Mouse (Mus musculus): ENCODE results near the gene Rhbdl2.

Gene Rhbdl2

DNA sequence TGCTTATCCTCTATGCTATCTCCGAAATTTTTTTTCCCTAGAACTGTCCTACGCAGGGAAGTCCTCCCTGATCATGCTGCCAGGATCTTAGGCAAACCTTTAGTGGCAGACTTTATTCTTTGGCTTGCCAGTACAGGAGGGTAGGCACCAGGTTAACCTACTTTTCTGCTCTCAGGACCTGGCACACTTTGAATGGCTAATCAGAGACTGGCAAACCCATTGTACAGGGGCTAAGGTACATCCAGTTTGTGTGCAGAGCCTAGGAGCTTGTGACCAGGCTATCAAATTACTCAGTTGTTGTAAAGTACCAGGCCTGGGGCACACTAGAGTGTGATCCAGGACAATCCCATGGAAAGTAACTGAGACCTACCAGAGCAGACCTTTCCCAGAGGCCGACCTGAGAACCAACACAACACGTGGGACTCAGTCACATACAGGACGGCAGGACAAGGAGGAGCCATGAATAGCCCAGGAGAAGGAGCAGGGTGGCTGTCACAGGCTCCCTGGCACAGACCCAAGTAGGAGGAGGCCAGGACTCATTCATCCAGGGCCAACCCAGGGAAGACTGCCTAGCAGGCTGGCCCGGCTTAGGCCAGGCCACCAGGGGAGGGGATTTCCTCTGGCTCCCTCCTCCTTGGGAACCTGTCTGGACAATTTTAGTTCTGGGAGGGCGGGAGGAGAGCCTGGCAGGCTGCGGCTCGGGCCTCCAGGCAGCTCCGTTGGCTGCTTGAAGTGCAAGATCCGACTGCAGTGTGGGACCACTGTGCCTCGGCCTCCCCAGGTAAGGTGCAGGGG is at the start of gene Rhbdl2:
TSS of gene Rhbdl2 (plus strand) at position 684 of the 795 bp plus-strand sequence.
- DNase-seq (ENCODE audit: low read depth) = no peak

DNA sequence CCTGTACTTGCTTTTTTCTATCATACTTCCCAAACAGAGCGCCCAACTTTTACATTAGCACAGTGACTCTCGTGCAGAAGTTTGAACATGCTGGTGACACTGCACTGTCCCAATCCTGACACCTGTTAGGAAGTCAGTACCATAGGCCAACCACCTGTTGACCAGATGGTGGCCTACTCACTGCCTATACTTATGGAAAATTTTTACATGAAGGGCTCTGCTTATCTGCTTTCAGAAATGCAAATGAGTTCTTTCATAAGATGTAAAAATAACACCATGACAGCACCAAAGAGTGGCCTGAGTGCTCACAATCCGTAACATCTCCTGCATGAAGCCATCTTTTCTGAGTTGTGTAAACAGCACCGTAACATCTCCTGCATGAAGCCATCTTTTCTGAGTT is 49.0 kb upstream of the Rhbdl2 start:
- DNase-seq (ENCODE audit: low read depth) = no peak

DNA sequence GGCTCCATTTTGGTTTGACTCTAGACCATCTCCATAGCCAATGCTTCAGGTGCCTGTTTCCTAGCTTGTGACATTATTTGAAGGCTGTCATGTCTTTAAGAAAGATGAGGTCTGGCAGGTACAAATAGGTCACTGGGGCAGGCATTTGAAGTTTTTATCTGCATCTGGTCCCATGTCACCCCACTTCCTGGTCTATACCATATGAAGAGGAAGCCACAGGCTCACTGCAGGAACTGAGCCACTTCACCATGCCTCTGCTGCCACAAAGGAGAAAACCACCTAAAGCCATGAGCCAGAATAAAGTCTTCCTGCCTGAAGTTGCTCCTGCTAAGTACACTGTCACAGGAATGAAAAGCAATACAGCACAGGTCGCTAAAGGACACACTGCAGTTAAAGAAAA is 44.8 kb upstream of the Rhbdl2 start:
- DNase-seq (ENCODE audit: low read depth) = peak; percentile 78

DNA sequence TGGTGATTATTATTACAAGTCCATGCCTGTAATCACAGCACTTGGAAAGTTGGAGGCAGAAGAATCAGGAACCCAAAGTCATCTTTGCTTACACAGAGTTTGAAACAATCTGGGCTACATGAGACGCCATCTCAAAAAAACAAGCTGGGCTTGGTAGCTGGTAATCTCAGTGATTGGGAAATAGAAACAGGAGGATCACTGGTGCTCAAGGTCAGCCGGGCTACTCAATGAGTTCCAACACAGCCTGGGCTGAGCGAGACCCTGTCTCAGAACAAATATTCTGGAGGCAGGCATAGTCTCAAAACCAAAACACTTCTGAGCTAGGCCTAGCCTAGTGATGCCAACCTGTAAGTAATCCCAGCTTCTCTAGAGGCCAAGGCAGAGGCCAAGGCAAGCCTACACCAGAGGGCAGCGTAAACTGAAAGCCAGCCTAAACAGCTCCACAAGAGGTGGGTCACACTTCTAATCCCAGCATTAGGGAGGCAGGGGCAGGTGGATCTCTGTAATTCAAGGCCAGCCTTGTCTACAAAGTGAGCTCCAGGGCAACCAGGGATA is 42.4 kb upstream of the Rhbdl2 start:
- no peak for DNase-seq (ENCODE audit: low read depth)

DNA sequence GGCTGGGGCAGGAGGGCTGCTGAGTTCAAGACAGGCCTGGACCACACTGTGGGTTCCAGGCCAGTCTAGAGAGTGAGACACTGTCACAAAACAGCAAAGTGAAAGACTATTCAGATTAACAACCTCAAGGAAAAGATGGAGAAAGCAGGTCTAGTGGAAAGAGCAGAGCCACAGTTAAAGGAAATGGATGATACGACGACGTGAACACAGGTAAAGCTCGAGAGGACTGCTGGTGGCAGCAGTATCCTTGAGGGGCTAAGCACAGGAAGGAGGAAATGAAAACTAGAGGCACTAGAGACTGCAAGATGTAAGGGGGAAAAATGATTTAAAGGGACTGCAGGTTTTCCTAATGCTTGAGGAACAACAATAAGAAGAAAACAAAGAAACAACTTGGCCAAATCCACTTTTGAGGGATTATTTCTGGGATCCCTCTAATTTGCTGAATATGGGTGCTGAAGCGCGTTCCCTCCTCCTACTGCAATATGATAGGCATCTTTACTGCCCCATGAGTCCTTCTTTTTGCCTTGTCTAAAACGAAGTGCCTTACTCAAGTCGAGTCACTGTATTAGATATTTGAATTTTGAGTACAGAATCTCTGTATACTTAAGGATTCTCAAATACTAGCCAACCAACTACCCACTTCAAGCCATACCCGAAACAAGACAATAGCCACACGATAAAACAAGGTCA is 38.8 kb upstream of the Rhbdl2 start:
- peak; percentile 42 for DNase-seq (ENCODE audit: low read depth)

DNA sequence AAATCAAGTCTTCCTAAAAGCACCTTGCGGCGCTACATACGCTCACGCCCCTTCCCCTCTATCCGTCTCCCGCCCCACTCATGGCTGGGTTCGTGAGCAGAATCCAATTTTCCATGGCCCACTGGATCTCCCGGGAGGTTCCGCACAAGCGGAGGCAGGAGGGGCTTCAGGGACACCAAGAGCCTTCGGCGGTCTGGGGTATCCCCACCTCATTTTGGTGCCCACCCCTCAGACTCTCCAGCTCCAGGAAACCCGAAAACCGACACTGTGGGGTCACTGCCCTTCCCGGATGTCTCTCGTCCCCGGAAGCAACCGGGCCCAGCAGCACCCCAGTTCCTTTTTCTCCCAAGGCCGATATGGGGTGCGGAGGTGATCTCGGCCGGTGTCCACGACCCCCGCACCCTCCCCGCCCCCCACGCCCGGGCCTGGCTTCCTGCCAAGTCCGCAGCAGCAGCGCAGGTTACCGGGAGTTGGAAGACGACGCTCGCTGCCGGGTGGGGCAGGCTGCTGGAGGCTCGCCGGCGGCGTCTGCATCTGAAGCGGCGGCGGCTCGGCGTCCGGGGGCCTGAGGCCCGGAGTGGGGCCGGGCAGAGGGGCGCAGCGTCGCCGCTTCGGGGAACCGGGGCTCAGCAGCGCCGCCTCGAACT is 38.1 kb upstream of the Rhbdl2 start:
- DNase-seq (ENCODE audit: low read depth) = no peak

DNA sequence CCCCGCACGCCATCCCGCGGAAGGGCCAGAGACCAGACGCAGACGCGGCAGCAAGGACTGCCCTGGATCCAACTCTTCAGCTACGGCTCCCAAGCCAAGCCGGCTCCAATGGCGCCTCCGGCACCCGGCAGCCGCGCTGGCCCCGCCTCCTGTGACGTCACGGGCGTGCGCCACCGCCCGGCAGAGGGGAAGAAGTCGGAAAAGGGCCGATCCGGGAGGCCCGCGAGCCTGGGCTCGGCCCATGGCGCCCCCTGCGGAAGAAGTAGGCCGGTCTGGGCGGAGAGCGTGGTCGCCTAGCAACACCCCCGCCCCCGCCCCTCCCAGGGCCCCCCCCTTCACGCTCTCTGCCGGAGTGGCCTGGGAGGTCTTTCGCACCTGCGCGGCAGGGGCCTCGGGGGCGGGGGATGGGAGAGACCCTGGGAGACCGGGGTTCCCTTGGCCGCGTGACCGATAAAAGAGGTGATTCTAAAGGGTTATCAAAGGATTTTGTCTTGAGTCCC is 37.5 kb upstream of the Rhbdl2 start, which contains the start of gene Akirin1:
TSS of gene Akirin1 (minus strand) at position 194 of the 500 bp plus-strand sequence.
- DNase-seq (ENCODE audit: low read depth) = peak; percentile 94

- peak; percentile 74 for DNase-seq (ENCODE audit: low read depth)
Observed at GRCm38 (mm10) chr4:123750707-123751312, 36.9 kb upstream of the Rhbdl2 start.

GRCm38 (mm10) chr4:123758306-123758705 is 29.4 kb upstream of the Rhbdl2 start:
- DNase-seq (ENCODE audit: low read depth) = peak; percentile 46

DNA sequence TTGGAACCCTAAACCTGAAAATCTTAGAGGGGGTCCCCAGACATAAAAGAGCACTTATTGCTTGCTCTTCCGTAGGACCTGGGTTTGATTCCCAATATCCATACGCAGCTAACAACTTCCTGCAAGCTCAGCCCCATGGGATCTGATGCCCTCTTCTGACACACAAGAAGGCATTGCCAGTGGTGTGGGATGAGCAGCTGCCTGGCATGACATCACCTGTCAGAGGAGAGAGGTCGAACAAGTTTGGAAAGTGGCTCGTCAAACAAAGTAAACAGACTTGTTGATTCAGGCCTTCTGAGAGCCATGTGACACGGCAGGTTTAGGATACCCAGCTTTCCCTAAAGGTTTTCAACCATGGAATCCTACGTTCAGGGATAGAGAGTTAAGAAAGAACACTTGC is 22.6 kb upstream of the Rhbdl2 start:
- DNase-seq (ENCODE audit: low read depth) = no peak

DNA sequence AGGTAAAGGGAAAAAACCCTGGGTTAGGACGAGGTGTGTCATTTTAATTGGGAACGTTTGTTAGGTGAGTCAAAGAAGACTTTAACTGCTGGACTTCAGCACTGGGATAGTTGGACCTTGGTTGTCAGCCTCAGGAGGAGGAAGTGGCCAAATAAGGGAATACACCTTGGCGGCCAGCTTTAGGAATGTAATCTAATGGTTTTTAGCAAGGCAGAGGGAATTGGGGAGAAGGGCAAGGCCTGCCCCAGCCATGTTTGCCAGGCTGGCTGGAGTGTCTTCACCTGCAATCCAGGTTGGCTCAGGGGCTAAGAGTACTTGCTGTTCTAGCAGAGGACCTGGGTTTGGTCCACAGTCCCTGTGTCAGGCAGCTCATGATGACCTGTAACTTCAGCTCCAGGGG is 19.9 kb upstream of the Rhbdl2 start:
- no peak for DNase-seq (ENCODE audit: low read depth)

DNA sequence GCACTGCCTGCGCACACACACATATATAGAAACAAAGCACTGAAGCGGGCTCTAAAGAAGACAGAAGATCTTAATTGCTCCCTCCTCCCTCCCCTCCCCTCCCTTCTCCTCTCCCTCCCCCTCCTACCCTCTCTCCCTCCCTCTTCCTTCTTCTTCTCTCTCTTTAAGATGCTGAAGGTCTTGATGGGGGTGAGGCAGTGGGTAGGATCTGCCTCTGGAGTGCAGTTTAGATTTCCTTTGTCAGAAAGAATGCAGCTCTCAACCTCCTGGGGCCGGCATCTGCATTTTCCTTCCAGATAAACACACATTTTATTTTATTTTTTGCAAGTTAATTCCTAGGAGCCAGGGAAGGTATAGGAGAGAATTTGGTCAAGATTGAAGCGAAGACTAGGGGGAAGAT is 19.4 kb upstream of the Rhbdl2 start:
- no peak for DNase-seq (ENCODE audit: low read depth)

GRCm38 (mm10) chr4:123792666-123793065 is 5.0 kb downstream of the Rhbdl2 start:
- no peak for DNase-seq (ENCODE audit: low read depth)

GRCm38 (mm10) chr4:123793136-123793535 is 5.5 kb downstream of the Rhbdl2 start:
- no peak for DNase-seq (ENCODE audit: low read depth)

DNA sequence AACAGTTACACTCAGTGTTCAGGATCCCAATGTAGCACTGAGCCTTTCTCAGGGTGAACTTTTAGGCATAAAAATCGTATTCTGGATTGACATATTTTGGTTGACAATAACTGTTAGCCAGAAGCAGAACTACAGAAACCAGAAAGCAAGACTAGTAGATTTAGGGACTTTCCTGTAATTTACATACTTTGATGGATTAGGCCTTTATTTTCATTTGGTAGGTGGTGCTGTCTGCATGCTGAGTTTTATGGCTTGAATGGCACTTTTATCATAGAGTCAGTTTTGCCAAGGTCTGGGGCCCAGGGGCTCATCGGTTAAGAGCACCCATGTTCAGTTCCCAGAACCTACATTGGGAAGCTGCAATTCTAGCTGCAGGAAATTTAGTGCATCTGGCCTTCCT is 7.4 kb downstream of the Rhbdl2 start:
- DNase-seq (ENCODE audit: low read depth) = no peak

DNA sequence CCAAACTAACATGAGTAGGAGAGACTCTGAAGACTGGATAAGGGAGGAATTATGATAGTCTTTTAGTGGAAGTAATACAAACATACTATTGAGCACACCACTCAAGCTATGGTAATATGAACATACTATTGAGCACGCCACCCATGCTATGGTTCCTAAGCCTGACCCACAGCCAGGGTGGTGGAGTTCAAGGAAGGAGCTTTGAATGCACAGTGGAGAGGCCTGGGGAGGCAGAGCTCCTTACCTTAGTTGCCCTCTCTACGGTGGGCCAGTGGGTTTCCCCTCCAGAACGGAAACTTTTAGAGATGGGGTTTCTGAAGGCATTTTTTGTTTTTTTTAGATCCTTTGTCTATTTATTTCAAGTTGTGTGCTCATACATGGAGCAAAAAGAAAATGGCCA is 9.7 kb downstream of the Rhbdl2 start:
- DNase-seq (ENCODE audit: low read depth) = no peak

DNA sequence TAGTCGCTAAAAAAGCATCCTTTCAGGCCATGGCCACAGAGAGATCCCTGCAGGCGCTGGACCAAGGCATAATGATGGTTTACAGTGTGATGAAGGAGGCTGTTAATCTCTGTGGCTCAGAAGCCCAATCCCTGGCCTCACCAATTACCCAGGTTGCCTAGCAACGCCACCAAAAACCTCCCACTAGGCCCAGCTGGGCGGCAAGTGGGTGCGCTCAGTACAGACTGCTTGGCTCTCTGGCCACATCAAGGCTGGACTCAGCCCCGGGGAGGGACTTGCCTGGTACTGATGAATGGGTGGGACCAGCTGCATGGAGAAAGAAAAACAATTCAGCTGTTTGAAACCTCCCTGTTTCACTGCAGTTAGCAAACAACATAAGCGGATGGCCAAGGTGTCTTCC is 10.2 kb downstream of the Rhbdl2 start:
- no peak for DNase-seq (ENCODE audit: low read depth)

GRCm38 (mm10) chr4:123803642-123804041 is 16.0 kb downstream of the Rhbdl2 start:
- DNase-seq (ENCODE audit: low read depth) = no peak

GRCm38 (mm10) chr4:123808304-123808703 is 20.6 kb downstream of the Rhbdl2 start:
- no peak for DNase-seq (ENCODE audit: low read depth)

- no peak for DNase-seq (ENCODE audit: low read depth)
Observed at GRCm38 (mm10) chr4:123810475-123811295, 23.0 kb downstream of the Rhbdl2 start.

GRCm38 (mm10) chr4:123812525-123812924 is 24.9 kb downstream of the Rhbdl2 start:
- DNase-seq (ENCODE audit: low read depth) = no peak

Data from 416B (cell line).